Mouse (Mus musculus) G1E (cell line): Measurements from ENCODE around the gene Specc1l.

Source experiments
- CTCF ChIP-seq: IDR thresholded peaks from 2 replicates; pipeline ENCODE4 v1.5.1; 2012; ENCODE audit warnings: low read depth, low read length, inconsistent platforms, mixed read lengths
- GATA1 ChIP-seq: IDR thresholded peaks from 2 replicates; pipeline ENCODE4 v1.6.1; 2012; ENCODE audit warnings: borderline replicate concordance, low read length, inconsistent platforms, mixed read lengths
- GATA2 ChIP-seq: IDR thresholded peaks from 2 replicates; pipeline ENCODE4 v1.6.1; 2012; ENCODE audit warnings: low read depth, low read length, inconsistent platforms, borderline replicate concordance
- POLR2AphosphoS5 ChIP-seq: IDR thresholded peaks from 2 replicates; pipeline ENCODE4 v1.6.1; 2012; ENCODE audit warnings: low read depth, low read length, inconsistent platforms; ENCODE audit not compliant: insufficient replicate concordance
- TAL1 ChIP-seq: conservative IDR thresholded peaks from 2 replicates; pipeline ENCODE4 v1.6.1; 2012; ENCODE audit warnings: low read depth, low read length, inconsistent platforms, mixed read lengths

- TF ChIP-seq CTCF (no peak), GATA1 (no peak), TAL1 (no peak), GATA2 (no peak), POLR2AphosphoS5 (no peak)
Observed at GRCm38 (mm10) chr10:75304049-75304405, 92.2 kb downstream of the Specc1l start.
